Mouse (Mus musculus) G1E (cell line): ENCODE data around the gene Lats2. TPM values are rescaled to one million over a fixed set of nuclear protein-coding genes. Genes with fewer than 3 reads are reported as not detected.

Experiments
- ATAC-seq: 2 replicates; pipeline ENCODE4 v1.8.0; 2016; ENCODE audit warnings: mild to moderate bottlenecking; ENCODE audit not compliant: insufficient number of reproducible peaks, poor library complexity, low FRiP score, severe bottlenecking; ENCODE audit errors: extremely low read depth
- DNase-seq: peaks from one replicate; pipeline ENCODE4 v3.0.0; 2012; ENCODE audit warnings: low spot score
- H3K27me3 ChIP-seq: 2 replicates; pipeline ENCODE4 v1.6.1; 2012; ENCODE audit warnings: mild to moderate bottlenecking, low read length, inconsistent platforms; ENCODE audit not compliant: insufficient read depth
- H3K36me3 ChIP-seq: replicated peaks from 2 replicates; pipeline ENCODE3; 2012; ENCODE audit warnings: mild to moderate bottlenecking, inconsistent platforms
- H3K4me1 ChIP-seq: 2 replicates; pipeline ENCODE4 v1.6.1; 2012; ENCODE audit warnings: low read depth, low read length, inconsistent platforms, mixed read lengths; ENCODE audit not compliant: insufficient read depth
- H3K4me3 ChIP-seq: 2 replicates; pipeline ENCODE4 v1.5.1; 2012; ENCODE audit warnings: low read depth, mild to moderate bottlenecking, inconsistent platforms, low read length, moderate library complexity, mixed read lengths
- H3K9me3 ChIP-seq: replicated peaks from 2 replicates; pipeline ENCODE4 v1.6.1; 2012; ENCODE audit warnings: inconsistent platforms
- CTCF ChIP-seq: IDR thresholded peaks from 2 replicates; pipeline ENCODE4 v1.5.1; 2012; ENCODE audit warnings: low read depth, low read length, inconsistent platforms, mixed read lengths
- GATA1 ChIP-seq: IDR thresholded peaks from 2 replicates; pipeline ENCODE4 v1.6.1; 2012; ENCODE audit warnings: borderline replicate concordance, low read length, inconsistent platforms, mixed read lengths
- GATA2 ChIP-seq: IDR thresholded peaks from 2 replicates; pipeline ENCODE4 v1.6.1; 2012; ENCODE audit warnings: low read depth, low read length, inconsistent platforms, borderline replicate concordance
- POLR2AphosphoS5 ChIP-seq: IDR thresholded peaks from 2 replicates; pipeline ENCODE4 v1.6.1; 2012; ENCODE audit warnings: low read depth, low read length, inconsistent platforms; ENCODE audit not compliant: insufficient replicate concordance
- TAL1 ChIP-seq: conservative IDR thresholded peaks from 2 replicates; pipeline ENCODE4 v1.6.1; 2012; ENCODE audit warnings: low read depth, low read length, inconsistent platforms, mixed read lengths
- polyA plus RNA-seq: library from polyadenylated mRNA; stranded (reverse); fragments of >175 nt; gene quantifications from 2 replicates; pipeline ENCODE4 v1.2.3, GENCODE M21; 2012
- total RNA-seq, 2 experiments: library from RNA; stranded (forward) in 1 of 2; stranded (reverse) in 1 of 2; fragments of 200-1000 nt in 1 of 2; fragments of >200 nt in 1 of 2; fragmentation: Nextera tagmentation in 1 of 2; gene quantifications; 2 replicates each; pipeline ENCODE4 v1.2.3; 2014 to 2017

Lats2 gene
- total and polyA plus RNA-seq, 3 experiments = 3.5 to 6.5 (median 5.8) TPM

DNA sequence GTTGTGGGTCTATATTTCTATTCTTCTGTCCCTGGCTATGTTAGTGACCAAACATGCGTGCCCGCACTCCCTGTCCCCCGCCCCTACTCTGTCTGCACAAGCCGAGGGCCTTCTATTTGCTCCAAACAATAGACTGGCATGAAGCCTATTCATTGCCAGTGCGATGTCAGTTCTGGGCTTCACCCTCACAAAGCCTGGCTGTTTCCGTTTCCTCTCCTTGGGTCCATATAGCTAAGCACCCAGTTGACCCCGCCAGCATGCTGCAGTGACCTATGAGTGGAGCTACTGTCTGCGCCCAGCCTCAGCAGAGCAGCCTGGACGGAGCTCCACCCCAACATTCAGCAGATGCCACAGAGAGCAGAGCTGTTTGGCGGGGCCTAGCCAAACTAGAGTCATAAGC is 49.0 kb downstream of the Lats2 start:
- DNase-seq = no peak
- peaks cover 8% of the 10 kb centered on the region for H3K4me1 ChIP-seq

DNA sequence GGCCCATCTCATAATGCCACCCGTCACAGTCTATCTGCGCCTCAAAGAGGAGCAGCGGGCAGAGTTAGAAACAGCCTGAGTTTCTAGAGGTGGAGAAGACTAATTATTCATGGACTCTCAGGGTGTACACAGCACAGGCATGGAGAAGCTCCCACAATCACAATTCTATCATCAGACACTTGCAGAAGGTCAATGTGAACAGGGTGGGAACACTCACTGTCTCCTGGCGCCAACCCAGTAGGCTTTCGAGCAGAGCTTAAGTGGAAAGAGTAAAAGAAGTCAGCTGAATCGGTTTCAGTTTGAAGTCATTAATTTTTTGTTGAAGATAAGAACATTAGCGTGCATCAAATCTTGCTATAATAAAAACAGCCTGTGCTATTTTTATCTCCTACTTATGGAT is 49.6 kb downstream of the Lats2 start:
- Histone ChIP-seq H3K4me3 (no peak overlapping the region), H3K27me3 (peaks cover 12% of the 10 kb centered on the region; the same call in 1 of the 2 replicates), H3K36me3 (no peaks in the 10 kb centered on the region), H3K9me3 (no peaks in the 10 kb centered on the region), H3K4me1 (peaks cover 8% of the 10 kb centered on the region)
- no peak for ATAC-seq
- TF ChIP-seq TAL1 = no peak
- TF ChIP-seq CTCF = no peak
- TF ChIP-seq POLR2AphosphoS5 = no peak
- TF ChIP-seq GATA1 = no peak
- no peak for TF ChIP-seq GATA2
- DNase-seq = no peak

More for the DNA sequence above, 49.0 kb downstream of the Lats2 start:
- no peak overlapping the region for H3K4me3 ChIP-seq
- TF ChIP-seq POLR2AphosphoS5 = no peak
- no peak for TF ChIP-seq GATA1
- no peak for ATAC-seq
- no peaks in the 10 kb centered on the region for H3K9me3 ChIP-seq
- H3K27me3 ChIP-seq = peaks cover 9% of the 10 kb centered on the region; the same call in 1 of the 2 replicates
- H3K36me3 ChIP-seq = no peaks in the 10 kb centered on the region

DNA sequence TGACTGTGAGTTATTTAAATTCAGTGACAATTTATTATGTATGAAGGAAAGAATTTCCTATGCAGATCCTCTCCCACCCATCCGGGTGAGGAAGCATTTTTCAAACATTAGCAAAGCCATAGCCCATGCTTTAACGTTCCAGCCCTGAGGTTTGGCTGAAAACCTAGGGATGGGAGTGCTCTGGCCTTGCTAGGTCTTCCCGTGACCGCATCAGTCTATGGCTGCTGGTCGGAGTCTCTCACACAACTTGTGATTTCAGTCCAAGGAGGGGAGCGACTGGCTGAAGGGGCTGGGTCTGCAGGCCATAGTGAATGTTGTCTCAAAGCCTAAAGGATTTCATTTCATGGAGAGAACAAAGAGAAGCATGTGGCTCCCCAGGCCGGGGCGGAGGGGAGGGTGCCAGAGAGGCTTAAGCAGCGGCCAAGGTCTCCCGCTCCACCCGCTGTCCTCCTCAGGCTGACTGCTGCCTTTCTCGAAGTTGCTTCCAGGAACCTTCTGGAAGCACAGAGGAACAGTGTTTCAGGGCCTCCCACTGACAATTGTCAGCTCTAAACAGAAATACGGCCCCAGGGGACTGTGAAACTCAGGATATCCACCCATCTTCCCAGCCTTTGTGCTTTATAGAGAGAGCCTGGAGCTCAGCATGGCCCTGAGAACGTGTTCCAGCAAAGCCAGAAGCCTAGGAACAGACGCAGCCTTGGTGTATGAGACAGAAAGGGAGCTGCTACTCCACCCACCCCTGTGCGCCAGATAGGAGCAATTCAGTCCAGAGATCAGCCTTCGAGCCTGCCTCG is 50.9 kb downstream of the Lats2 start:
- H3K4me3 ChIP-seq = no peak overlapping the region
- H3K9me3 ChIP-seq = no peaks in the 10 kb centered on the region
- no peak for ATAC-seq
- no peak for DNase-seq
- peaks cover 5% of the 10 kb centered on the region; the same call in 1 of the 2 replicates for H3K4me1 ChIP-seq
- peaks cover 15% of the 10 kb centered on the region; the same call in 1 of the 2 replicates for H3K27me3 ChIP-seq
- H3K36me3 ChIP-seq = no peaks in the 10 kb centered on the region
- TF ChIP-seq GATA1 = no peak
- no peak for TF ChIP-seq GATA2
- no peak for TF ChIP-seq CTCF
- TF ChIP-seq POLR2AphosphoS5 = no peak
- TF ChIP-seq TAL1 = no peak

DNA sequence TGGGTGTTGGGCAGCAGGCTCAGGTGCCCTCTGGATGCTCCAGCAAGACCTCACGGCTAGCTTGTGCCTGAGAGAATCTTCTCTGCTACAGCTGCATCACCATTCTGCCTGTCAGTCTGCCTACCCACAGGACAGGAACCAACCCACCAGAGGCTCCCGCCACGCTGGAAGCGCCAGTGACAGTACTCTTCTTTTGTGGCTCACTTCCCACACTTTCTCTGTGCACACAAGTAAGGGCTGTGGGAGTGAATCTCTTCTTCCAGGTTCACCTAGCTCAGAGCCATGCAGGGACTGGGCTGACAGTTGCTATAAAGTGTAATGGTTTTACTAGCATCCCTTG is 51.5 kb downstream of the Lats2 start:
- H3K36me3 ChIP-seq = no peaks in the 10 kb centered on the region
- DNase-seq = no peak
- H3K4me3 ChIP-seq = no peak overlapping the region
- H3K9me3 ChIP-seq = no peaks in the 10 kb centered on the region
- peaks cover 17% of the 10 kb centered on the region; the same call in 1 of the 2 replicates for H3K27me3 ChIP-seq
- no peak for ATAC-seq
- no peak for TF ChIP-seq GATA1
- no peak for TF ChIP-seq GATA2
- TF ChIP-seq POLR2AphosphoS5 = no peak
- TF ChIP-seq CTCF = no peak
- no peak for TF ChIP-seq TAL1
- H3K4me1 ChIP-seq = peaks cover 5% of the 10 kb centered on the region; the same call in 1 of the 2 replicates

DNA sequence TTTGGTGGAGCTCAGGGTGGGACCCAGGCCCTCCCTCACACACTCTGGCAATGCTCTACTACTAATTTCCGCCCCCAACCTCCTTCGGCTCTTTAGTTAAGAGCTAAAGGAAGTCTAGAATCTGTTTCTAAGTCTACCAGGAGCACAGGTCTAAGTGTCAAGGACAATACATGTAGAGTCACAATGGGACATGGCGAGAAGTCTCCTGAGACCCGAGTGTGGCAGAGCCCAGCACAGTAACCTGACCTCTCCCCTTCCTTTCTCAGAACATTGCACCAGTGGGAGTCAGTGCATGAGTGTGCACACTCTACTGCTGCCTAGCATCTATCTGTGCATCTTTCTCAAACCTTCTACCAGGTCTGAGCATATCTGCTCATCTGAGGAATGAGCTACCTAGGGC is 52.4 kb downstream of the Lats2 start:
- DNase-seq (no peak), ATAC-seq (no peak)
- Histone ChIP-seq H3K27me3 (peaks cover 17% of the 10 kb centered on the region; the same call in 1 of the 2 replicates), H3K4me1 (peaks cover 2% of the 10 kb centered on the region; the same call in 1 of the 2 replicates), H3K4me3 (no peak overlapping the region), H3K36me3 (no peaks in the 10 kb centered on the region), H3K9me3 (no peaks in the 10 kb centered on the region)
- no peak for TF ChIP-seq TAL1
- TF ChIP-seq GATA2 = no peak
- TF ChIP-seq POLR2AphosphoS5 = no peak
- no peak for TF ChIP-seq GATA1
- no peak for TF ChIP-seq CTCF

DNA sequence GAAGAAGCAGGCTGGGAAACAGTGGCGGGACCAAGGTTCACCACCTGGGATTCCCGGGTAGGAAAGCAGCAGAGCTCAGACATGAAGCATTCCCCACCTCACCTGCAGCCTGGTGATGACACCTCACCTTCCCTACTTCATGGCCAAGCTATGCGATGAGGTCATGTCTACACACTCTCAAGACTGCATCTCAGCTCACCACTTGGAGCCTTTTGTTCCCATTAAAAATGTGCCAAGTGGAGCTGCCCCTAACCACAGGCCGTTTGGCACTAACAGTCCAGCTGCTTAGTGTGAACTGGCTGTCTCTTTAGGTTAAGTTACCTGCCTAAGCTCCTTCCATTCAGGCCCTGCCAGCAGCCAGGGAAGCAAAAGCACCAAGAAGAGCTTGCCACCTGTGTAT is 53.1 kb downstream of the Lats2 start:
- DNase-seq = no peak
- H3K27me3 ChIP-seq = peaks cover 19% of the 10 kb centered on the region; the same call in 1 of the 2 replicates
- peaks cover 2% of the 10 kb centered on the region for H3K36me3 ChIP-seq
- H3K9me3 ChIP-seq = no peaks in the 10 kb centered on the region
- TF ChIP-seq GATA1 (no peak), POLR2AphosphoS5 (no peak), CTCF (no peak), TAL1 (no peak), GATA2 (no peak)
- no peak for ATAC-seq
- H3K4me3 ChIP-seq = no peak overlapping the region
- H3K4me1 ChIP-seq = no peaks in the 10 kb centered on the region
